Mouse (Mus musculus) heart, postnatal 0 days (tissue): ENCODE measurements around the gene Fam114a1.

Source experiments
- CTCF ChIP-seq: IDR thresholded peaks from 2 replicates; pipeline ENCODE4 v1.5.1; 2016; ENCODE audit warnings: antibody characterized with exemption, control low read depth, low read depth
- EP300 ChIP-seq: IDR thresholded peaks from 2 replicates; pipeline ENCODE4 v1.6.1; 2016; ENCODE audit warnings: antibody characterized with exemption, low read depth

- TF ChIP-seq CTCF (peak; percentile 24; the same call in 1 of the 2 replicates), EP300 (no peak)
These were observed 70.6 kb downstream of the Fam114a1 start for GRCm38 (mm10) chr5:65040463-65040862.
